Mouse (Mus musculus) adrenal gland, postnatal 36 days (tissue): Measurements from ENCODE around the gene Bmpr2. TPM values are rescaled to one million over a fixed set of nuclear protein-coding genes. Genes with fewer than 3 reads are reported as not detected.
A peak's percentile ranks its signal among the peaks of the same experiment; 100 is the strongest.

ENCODE experiments used
- DNase-seq, 2 experiments: peaks; one replicate each; pipeline ENCODE4 v3.0.0; 2021; ENCODE audit warnings: mixed read lengths in 1 of 2
- total RNA-seq, 2 experiments: library from RNA; stranded (reverse); gene quantifications; 2 replicates each; pipeline ENCODE4 v1.2.3; 2021

Bmpr2 gene
- total RNA-seq, 2 experiments from 2014 or later, result 73.4 to 78.1 TPM

DNA sequence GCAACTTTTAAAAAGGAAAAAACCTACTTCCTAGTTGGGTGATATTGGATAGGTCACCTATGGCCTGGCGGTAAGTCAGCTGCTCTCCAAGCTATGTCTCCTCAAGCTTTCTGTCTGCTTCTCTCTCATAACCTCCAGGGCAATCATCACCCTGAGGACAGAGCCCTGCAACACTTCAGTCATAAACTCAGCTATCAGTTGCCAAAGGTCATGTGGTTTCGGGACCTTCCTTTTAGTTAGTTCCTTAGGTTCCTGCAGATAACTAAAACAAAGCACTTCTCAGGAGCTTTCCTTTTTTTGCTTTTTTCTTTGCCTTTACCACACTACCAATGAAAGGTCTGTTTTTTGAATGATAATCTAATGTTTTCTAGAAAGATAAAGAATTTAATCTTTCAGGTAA is 136.5 kb downstream of the Bmpr2 start:
- no peak for DNase-seq

DNA sequence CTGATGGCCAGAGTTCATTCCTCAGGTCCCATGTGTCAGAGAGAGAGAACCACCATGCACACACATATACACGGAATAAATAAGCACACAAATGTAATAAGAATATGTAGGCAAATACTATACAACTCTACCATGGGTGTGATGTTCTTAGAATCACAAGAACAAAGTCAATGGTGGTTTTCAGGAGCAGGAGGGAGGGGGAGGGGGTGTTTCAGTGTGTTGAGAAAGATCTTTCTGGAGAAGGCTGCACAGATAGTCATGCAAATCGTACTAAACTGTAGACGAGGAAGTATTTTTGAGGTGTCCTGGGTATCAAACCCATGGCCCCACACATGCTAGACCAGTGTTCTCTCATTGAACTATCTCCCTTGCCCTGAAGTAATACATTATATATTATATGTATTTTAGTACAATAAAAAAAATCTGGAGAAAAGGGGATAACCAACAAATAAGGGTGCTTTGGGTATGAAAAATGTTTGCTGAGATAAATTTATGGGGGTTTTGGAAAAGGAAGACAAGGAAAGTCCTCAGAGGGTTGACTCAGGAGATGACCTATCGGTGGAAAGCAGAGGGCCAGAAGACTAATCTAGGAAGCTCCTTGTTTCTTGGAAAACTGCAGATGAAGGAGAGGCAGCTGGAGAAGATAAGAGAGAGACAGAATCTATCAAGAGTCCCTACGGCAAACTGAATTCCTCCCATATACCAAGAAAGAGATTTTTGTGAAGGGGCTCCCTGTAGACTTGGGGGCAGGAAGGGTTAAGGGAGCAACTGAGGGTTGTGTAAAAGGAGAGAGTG is 138.1 kb downstream of the Bmpr2 start:
- no peak for DNase-seq

DNA sequence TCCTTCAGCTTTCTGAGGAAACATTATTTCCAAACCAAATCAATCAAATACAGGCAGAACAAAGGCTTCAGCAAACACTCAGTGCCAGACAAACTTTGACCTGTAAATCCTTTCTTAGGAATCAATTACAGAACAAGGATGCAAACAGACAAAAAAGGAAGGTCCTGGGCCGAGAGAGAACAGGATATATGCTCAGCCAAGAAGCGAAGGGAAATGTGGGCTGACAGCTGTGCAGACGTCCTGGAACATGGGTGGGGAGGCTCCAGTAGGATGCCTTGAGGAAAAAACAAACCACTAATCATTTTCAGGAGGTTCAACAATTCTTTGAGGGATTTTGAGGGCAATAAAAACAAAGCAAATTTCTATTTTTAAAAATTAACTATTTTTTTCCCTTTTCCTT is 139.4 kb downstream of the Bmpr2 start:
- DNase-seq, result peak in 1 of 2 experiments; percentile 29

DNA sequence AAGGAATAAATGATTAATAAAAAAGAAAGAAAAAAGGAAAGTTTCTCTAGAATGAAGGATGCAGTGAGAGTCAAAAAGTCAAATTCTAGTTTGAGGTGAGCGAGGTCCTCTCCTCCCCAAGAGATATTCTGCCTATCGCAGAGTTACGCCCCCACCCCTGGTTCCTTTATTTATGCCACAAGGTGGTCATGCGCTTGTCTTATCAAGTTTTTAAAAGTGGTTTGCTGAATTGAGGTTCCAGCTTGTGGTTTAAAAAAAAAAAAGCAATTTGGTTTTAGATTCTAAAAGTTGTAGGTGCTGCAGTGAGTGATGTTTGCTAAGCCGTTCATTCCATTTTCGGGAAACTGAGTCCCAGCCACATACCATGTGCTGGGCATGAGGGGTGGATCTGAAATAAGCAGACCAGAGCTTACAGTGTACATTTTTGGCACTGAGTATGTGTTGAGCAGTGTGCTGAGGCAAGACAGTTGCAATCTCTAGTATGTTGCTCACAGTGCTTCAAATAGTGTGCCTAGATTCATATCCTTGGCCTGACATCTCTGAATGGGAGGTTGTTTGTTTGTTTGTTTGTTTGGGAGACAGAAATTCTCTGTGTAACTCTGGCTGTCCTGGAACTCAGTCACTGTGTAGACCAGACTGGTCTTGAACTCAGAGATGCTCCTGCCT is 141.6 kb downstream of the Bmpr2 start:
- DNase-seq, result no peak

DNA sequence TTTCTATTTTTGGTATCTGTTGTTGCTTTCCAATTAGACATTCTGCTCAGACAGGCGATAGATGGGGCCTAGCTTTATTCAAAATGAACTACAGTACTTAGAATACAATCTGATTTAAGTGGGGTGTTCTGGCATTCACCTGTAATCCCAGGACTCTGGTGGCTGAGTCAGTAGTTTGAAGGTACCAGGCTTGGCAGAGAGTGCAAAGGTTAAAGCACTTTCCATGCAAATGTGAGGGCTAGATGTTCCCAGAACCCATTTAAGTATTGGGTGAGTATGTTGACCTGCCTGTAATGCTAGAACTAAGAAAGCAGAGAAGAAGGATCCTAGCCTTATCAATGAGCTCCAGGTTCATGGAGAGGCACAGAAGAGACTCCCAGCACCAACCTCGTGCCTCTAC is 142.7 kb downstream of the Bmpr2 start:
- no peak for DNase-seq

DNA sequence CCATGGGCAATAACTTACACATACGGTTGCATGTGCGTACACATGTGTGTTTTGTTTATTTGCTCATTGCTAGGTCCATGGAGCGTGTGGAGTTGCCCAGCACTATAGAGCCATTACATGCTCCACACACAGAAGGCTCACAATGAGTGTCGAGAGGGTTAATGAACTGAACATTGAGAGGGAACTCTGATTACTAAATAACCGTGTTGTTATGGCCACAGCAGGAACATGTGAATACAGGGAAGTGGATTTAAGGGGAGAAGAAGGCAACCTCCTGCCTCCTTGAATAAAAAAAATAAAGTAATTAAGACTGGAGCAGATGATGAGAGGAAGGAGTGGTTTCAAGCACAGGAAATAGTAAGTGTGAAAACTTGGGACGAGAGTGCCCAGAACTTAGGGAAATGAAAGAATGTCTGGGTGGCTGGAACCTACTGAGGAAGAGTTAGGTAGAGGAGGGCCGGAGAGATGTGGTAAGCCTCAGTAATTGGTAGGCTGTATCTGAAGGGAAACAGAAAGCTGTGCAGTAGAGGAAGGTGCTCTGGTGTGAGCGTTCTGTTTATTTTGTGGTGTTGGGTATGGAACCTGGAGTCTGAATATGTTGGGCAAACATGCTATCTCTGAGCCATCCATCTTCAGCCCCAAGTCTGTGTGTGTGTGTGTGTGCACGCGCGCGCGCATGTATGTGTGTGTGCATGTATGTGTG is 143.8 kb downstream of the Bmpr2 start:
- DNase-seq, result no peak

DNA sequence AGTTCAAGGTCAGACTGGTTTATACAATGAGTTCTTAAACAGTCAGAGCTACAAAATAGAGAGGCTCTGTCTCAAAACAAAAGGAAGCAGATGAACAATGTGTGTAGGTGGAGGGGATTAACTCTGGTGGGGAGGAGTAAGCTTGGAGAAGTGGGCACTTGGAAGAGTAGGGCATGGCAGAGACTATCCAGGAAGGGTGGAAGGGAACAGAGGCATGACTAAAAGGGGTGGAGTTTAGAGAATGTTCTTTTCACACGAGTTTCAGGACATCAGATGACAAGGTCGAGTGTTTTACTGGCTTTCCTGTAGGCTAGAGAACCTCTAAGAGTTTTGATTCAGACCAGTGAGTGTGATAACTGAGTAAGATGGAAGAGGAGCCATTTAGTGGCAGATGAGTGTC is 144.5 kb downstream of the Bmpr2 start:
- no peak for DNase-seq

DNA sequence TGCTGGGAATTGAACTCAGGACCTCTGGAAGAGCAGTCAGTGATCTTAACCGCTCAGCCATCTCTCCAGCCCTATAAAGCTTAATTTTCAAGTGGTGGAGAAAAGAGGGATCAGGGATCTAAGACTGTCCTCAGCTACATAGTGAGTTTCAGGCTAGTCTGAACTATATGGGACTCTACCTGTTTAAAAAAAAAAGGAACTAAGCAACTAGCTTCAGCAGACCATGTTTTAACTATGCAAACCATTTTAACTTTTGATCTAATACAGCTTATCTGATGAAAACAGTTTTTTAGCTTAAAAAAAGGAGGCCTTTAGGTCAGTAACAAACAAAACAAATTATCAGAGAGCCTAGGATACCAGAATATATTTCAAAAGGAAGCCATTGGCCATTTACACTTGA is 147.7 kb downstream of the Bmpr2 start:
- DNase-seq, result no peak

DNA sequence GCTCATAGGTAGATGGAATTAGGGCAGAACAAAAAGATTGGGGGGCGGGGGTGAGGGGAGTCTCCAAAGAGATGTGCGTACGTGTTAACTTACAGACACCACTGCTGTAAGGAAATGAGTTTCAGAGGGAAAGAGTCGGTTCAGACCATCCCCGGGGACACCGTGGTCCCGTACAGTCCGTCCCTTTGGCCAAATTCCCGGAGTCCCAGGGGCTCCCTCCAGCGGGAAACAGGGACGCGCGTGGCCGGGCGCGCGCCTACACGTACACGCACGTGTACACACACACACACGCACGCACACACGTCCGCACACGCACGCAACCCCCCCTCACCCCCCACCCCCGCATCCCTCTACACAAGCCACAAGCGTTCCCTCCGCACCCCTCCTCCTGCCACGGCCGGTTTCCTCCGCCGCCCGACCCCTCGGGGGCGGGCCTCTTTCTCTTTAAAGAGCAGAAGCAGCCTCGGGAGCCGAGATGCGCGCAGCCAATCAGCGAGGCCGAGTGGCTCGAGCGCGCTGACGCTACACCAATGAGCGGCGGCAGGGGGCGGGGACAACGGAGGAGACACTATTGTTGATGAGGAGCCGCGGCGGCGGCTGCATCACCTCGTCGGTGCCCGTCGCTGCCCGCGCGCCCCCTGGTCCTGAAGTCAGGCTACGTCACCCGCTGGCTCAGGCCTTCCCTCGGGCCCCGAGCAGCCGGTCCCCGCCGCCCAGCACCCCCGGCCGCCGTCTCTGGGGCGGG is 149.4 kb downstream of the Bmpr2 start, which contains the start of gene Fam117b:
Gene Fam117b (plus strand): TSS at position 594 of the 745 bp plus-strand sequence.
- peak; percentile 98 to 99 for DNase-seq

DNA sequence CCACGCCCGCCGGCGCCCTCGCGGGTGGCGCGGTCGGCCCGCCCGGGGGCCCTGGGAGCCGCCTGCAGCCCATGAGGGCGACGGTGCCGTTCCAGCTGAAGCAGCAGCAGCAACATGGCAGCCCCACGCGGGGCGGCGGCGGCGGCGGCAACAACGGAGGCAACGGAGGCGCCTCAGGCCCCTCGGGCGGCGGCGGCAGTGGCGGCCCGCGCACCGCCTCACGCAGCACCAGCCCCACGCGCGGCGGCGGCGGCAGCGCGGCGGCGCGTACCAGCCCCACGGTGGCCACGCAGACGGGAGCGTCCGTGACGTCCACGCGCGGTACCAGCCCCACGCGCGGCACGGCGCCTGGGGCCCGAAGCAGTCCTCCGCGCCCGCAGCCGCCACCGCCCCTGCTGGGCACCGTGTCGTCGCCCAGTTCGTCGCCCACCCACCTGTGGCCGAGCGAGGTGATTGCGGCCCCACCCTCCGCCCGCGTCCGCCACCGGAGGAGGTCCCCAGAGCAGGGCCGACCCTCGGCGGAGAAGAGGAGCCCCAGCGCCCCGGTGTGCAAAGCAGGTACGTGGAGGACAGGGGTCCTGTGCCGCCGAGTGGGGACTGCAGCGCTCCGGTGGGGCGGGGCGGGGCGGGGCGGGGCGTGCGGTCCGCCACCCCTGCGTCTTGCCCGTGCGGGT is 150.1 kb downstream of the Bmpr2 start:
- DNase-seq, result peak; percentile 48 to 62

DNA sequence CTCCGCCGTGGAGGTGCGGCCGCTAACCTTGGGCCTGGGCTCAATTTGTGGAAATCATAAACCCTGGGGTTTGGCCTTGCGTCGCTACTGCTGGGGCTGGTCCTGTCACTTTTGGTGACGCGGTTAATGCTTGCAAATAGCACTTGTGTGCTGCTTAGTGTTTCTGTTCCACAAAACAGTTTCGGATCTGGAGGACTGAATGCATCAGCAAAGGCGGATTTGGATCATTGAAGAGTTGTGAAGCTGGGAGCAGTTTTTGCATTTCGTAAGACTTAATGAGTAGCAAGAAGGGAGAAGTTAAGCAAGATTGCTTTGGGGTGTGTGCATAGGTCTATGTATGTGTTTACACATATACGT is 150.6 kb downstream of the Bmpr2 start:
- DNase-seq, result no peak

DNA sequence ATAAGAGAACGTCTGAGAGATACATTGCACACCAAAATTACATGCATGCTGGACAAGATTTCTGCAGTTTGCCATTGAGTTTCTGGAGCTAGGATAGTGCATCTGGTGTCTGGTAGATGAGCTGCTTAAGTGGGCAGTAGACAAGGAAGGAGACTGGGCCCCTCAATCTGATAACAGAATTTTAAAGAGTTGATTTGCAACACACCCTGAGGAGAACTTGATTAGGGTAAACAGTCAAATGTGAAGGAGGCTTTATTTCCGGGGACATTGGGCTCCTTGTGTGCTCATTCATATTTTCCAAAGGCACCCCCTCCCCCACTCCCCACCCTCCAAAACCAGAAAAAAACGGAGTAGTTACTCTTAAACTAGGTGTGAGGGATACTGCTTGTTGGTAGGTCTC is 151.6 kb downstream of the Bmpr2 start:
- DNase-seq, result no peak

DNA sequence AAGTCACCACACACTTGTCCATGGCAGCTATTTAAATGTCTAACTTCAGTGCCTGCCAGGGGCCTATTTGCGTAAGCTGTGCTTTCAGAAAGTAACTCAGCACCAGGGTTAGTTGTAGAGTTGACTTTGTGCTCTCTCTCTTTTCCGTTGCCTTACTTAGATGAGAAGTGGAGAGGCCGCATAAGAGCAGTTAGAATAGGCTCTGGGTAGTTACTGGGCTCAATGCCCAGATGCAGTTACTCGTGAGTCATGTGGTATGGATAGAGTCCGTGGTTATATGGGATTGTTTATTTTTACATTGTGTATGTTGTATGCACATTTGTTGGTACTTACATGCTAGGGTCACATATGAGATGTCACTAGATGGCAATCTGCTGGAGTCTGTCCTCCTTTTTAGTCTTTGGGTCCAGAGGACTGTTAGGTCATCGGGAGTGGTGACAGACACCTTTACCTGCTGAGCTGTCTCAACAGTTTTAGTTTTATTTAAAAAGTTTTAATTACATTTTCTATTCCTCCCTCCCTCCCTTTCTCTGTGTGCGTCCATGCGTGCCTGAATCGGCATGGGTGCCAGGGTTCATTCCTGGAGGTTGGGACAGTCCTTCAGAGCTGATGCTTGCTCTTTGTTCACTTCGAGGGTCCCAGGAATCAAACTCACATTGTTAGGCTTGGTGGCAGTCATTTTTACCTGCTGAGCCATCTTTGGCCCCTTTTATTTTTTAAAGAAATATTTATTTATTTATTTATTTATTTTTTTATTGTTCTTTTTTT is 152.8 kb downstream of the Bmpr2 start:
- peak in 1 of 2 experiments; percentile 20 for DNase-seq

DNA sequence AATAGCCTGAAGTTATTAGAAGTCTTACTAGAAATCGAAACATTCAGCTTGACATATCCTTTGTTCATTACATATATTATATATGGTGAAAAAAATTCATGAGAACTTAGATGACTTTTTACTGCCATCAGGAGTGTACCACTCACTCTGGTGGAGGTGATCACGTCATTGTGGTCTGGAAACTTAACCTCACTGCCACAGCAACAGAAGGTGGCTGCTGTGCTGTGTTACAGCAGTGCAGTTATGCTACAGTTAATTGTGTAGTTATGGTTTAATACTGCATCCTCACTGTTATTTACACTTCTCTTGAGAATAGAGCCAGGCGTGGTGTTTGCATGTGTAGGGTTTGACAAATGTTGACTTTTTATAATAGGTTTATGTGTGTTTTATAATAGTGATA is 154.2 kb downstream of the Bmpr2 start:
- DNase-seq, result no peak

DNA sequence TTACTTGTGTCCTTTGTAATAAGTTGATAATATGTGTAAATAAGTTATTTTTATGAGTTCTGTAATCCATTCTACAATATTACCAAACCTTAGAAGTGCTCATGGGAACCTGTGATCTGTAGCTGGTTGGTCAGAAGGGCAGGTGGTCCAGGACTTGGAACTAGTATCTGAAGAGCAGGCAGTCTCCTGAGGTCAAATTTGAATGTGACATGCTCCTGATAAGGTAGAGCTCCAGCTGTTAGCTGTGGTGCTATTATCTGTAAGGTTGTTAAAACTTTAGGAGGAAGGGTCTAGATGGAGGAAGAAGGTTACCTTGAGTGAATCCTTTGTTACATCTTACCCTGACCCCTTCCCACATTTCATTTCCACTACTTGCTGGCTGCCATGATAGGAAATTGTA is 154.9 kb downstream of the Bmpr2 start:
- DNase-seq, result no peak

DNA sequence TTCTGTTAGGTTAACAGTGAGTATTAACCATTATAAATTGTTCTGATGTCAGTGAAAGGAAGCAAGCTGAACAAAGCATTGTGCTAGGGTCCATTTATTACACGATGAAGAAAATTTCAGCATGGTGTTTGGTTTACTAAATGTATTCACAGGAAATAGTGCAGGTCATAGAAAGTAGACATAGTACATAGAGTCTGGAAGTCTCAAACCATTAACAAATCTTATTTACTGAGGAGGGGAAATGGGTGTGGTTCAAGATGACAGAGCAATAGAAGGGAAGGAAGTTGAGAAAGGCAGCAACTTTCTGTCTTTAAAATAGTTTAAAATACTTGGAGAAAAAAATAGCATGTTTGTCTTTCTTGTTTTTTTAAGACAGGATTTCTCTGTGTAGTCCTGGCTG is 160.0 kb downstream of the Bmpr2 start:
- no peak for DNase-seq

DNA sequence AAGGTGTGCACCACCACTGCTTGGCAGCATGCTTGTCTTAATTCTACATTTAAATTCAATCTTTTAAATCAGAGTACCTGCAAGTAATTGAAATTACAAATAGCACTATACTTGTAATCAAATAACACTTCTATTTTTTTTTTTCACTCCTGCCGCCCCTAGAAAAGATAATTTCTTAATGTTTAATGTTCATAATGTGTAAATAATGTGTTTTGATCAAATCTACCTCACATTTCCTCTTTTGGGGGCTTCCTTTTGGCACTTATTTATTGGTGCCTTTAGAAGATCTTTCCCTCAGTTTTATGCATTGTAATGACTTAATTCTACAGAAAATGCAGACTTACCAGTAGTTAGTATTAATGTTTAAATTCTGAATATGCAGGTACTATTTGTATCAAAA is 160.5 kb downstream of the Bmpr2 start:
- DNase-seq, result no peak

DNA sequence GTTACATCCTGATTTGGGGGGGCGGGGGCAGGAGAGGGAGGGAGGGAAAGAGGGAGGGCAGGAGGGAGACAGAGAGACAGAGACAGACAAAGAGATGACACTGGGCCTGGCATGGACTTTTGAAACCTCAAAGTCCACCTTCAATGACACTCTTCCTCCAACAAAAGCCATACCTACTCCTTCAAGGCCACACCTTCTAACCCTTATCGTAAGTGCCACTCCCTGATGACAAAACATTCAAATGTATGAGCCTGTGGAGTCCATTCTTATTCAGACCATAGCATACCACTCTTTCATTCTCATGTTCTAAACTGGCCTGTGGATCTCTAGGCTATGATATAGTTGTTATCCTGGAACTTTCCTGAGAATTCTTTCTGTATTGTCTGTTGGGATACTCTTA is 161.2 kb downstream of the Bmpr2 start:
- no peak for DNase-seq

DNA sequence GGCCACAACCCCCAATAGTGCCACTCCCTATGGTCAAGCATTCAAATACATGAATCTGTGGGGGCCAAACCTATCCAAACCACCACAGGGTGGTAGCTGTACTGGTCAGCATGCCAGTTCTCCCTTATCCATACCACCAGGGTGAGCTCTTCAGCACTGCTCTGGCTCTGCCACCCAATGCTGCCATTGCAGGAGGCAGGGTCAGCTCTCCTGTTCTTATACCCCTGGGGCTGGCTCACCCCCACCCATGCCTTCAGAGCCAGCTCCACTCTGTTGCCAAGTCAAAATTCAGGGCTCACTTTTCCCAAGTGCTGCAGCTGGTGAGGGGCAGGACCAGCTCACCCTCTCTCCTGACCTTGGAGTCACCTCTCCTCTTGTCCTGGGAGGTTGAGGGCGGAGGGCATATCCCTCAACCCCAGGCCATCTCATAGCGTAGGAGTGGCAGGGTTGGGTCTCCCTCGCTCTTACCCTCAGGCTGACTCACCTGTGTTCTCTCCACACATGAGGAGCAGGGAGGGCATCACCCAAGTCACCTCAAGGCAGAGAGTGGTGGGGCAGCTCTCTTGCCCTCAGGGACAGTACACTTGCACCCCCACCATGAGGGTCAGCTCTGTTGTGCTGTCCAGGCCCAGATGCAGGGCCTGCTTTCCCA is 162.9 kb downstream of the Bmpr2 start:
- no peak for DNase-seq

DNA sequence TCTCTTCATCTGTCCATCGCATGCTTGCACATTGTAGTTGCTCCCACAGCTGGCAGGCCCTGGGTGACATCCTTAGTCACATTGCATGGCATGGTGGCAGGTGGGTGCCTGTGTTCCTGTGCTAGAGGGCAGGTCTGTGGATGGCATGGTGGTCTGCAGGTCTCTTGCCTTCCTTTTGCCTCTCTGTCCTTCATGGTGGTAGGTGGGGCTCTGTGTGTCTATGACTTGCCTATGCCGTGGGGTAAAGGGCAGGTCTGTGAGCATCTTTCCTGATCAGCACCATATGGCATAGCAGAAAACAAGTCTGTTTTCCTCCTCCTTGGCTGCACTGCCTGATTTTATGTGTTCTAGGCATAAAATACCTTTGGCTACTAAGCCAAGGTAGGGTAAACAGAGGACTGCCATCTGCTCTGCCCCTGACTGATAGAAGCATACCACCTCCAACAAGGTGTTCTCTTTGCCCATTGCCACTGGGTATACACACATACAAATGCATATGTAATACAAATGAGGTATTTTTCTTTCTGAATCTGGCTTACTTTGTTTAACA is 164.0 kb downstream of the Bmpr2 start:
- DNase-seq, result no peak
